Mouse (Mus musculus): ENCODE results near the gene Amdhd2.

DNA sequence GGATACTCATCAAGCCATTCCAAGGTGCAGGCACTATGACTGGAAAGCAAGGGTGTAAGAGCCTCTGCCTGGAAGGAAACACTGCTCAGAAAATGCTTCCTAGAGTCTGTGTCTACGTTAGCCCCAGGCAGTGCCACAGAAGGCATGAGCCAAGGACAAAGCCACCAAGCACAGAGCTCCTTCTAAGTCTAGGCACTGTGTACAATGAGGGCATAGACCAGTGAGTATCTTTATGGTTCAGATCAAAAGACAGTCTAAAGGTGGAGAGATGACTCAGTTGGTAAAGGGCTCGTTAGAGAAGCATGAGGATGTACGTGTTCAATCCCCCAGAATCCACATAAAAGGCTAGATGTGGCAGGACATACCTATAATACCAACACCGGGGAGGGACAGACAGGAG lies 37.5 kb upstream of the Amdhd2 start:
- TF ChIP-seq POLR2A (IDR thresholded peaks at IDR 0.05; ENCODE audit: control insufficient read depth, low read depth, low read length) (no peak), CTCF (IDR thresholded peaks at IDR 0.05; ENCODE audit: control insufficient read depth, insufficient read depth, insufficient replicate concordance, low read depth, low read length) (no peak)
